Mouse (Mus musculus) midbrain, embryonic 13.5 days (tissue): ENCODE measurements at regions not wholly inside any gene's neighbourhood (a gene's known extent, or its start where the extent isn't known, plus 50 kb on each side); places are given as distances from the start of the nearest gene placed in this dataset.
"Not testable (repeated sequence)": the region's sequence is repeated elsewhere in the genome, so short reads cannot be mapped to it uniquely, and the experiment has no call there.

Experiments
- ATAC-seq: fragments of 200-750 bp; cut with Nextera tagmentation; 2 replicates; pipeline ENCODE4 v1.8.0; 2017; ENCODE audit warnings: mild to moderate bottlenecking, moderate TSS enrichment, moderate library complexity
- H3K27ac ChIP-seq: fragments of 300-500 bp; sonication (generic); 2 replicates; pipeline ENCODE4 v1.5.1; 2015; ENCODE audit warnings: inconsistent platforms, mild to moderate bottlenecking, moderate library complexity
- H3K27me3 ChIP-seq: fragments of 300-500 bp; sonication (generic); 2 replicates; pipeline ENCODE4 v1.6.1; 2015; ENCODE audit warnings: mild to moderate bottlenecking, inconsistent platforms
- H3K36me3 ChIP-seq: fragments of 300-500 bp; sonication (generic); 2 replicates; pipeline ENCODE4 v1.6.1; 2015; ENCODE audit warnings: mild to moderate bottlenecking, inconsistent platforms
- H3K4me1 ChIP-seq: fragments of 300-500 bp; sonication (generic); replicated peaks from 2 replicates; pipeline ENCODE4 v1.6.1; 2015; ENCODE audit warnings: inconsistent platforms
- H3K4me2 ChIP-seq: fragments of 300-500 bp; sonication (generic); replicated peaks from 2 replicates; pipeline ENCODE4 v1.6.1; 2015; ENCODE audit warnings: moderate library complexity, mild to moderate bottlenecking, inconsistent platforms
- H3K4me3 ChIP-seq: fragments of 300-500 bp; sonication (generic); replicated peaks from 2 replicates; pipeline ENCODE4 v1.5.1; 2015; ENCODE audit warnings: mild to moderate bottlenecking, inconsistent platforms
- H3K9ac ChIP-seq: fragments of 300-500 bp; sonication (generic); replicated peaks from 2 replicates; pipeline ENCODE4 v1.6.1; 2015; ENCODE audit warnings: mild to moderate bottlenecking, inconsistent platforms
- H3K9me3 ChIP-seq: fragments of 300-500 bp; sonication (generic); 2 replicates; pipeline ENCODE4 v1.6.1; 2016; ENCODE audit warnings: mild to moderate bottlenecking, inconsistent platforms
- WGBS: fragments of 180-500 bp; shearing (Covaris S2); methylation state at CpG from one replicate; pipeline ENCODE4 v1.1.7; 2015; 5-methylcytosine and 5-hydroxymethylcytosine counted together

- no peak overlapping the region for H3K27ac ChIP-seq
- no peak overlapping the region for H3K9ac ChIP-seq
- H3K4me1 ChIP-seq = 0 out of 2 replicates have a peak, but pooled peaks cover 2% of the 10 kb centered on the region
- H3K9me3 ChIP-seq = no peaks in the 10 kb centered on the region
- H3K4me3 ChIP-seq = no peak overlapping the region
- H3K36me3 ChIP-seq = no peaks in the 10 kb centered on the region
- no peaks in the 10 kb centered on the region for H3K27me3 ChIP-seq
- no peak for ATAC-seq
- WGBS = 89% methylated on average over 2 of the region's 2 CpGs
- no peak overlapping the region for H3K4me2 ChIP-seq
These were observed 1080.3 kb upstream of the Cdh6 start for GRCm38 (mm10) chr15:14253602-14254301.

- H3K4me1 ChIP-seq = 0 out of 2 replicates have a peak, but pooled peaks cover 2% of the 10 kb centered on the region
- no peak overlapping the region for H3K4me2 ChIP-seq
- H3K9me3 ChIP-seq = no peaks in the 10 kb centered on the region
- H3K4me3 ChIP-seq = no peak overlapping the region
- no peak overlapping the region for H3K27ac ChIP-seq
- no peak overlapping the region for H3K9ac ChIP-seq
- no peak for ATAC-seq
- H3K36me3 ChIP-seq = no peaks in the 10 kb centered on the region
- no peaks in the 10 kb centered on the region for H3K27me3 ChIP-seq
- 81% methylated on average over 2 of the region's 2 CpGs for WGBS
These were observed 1078.3 kb upstream of the Cdh6 start for GRCm38 (mm10) chr15:14251773-14252172.

DNA sequence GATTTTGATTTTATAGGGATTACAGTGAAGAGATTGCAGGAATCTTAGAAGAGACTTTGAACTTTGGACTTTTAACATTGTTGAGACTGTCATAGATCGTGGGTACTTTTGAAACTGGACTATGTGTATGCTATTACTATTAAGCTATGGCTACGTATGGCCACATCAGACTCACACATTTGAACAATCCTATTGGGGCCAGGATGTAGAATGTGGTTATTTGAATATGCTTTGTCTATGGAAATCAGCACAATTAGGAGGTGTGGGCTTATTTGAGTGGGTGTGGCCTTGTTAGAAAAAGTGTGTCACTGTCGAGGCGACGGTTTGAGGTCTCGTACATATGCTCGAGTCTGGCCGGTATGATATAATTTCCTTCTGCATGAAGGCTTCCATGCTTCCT, 1041.8 kb upstream of the Cdh6 start:
- H3K9me3 ChIP-seq = no peaks in the 10 kb centered on the region
- ATAC-seq = 0 out of 2 replicates have a peak, but pooled peaks have one; percentile 34
- H3K27me3 ChIP-seq = no peaks in the 10 kb centered on the region
- H3K9ac ChIP-seq = no peak overlapping the region
- no peaks in the 10 kb centered on the region for H3K4me1 ChIP-seq
- H3K4me2 ChIP-seq = no peak overlapping the region
- H3K4me3 ChIP-seq = no peak overlapping the region
- WGBS = 92% methylated on average over 8 of the region's 8 CpGs
- H3K36me3 ChIP-seq = no peaks in the 10 kb centered on the region
- H3K27ac ChIP-seq = no peak overlapping the region

- WGBS = 61% methylated on average over 1 of the region's 1 CpGs
- Histone ChIP-seq H3K9ac (no peak overlapping the region), H3K4me2 (no peak overlapping the region), H3K27ac (no peak overlapping the region), H3K27me3 (no peaks in the 10 kb centered on the region), H3K9me3 (no peaks in the 10 kb centered on the region), H3K4me3 (no peak overlapping the region), H3K36me3 (no peaks in the 10 kb centered on the region), H3K4me1 (no peaks in the 10 kb centered on the region)
- peak; percentile 58; the same call in 1 of the 2 replicates for ATAC-seq
These were observed 1041.3 kb upstream of the Cdh6 start for GRCm38 (mm10) chr15:14214726-14215125.

- WGBS = 89% methylated on average over 2 of the region's 2 CpGs
- H3K36me3 ChIP-seq = no peaks in the 10 kb centered on the region
- no peaks in the 10 kb centered on the region for H3K9me3 ChIP-seq
- H3K27ac ChIP-seq = no peak overlapping the region
- no peak overlapping the region for H3K4me3 ChIP-seq
- H3K4me1 ChIP-seq = no peaks in the 10 kb centered on the region
- no peak overlapping the region for H3K9ac ChIP-seq
- no peak overlapping the region for H3K4me2 ChIP-seq
- no peak for ATAC-seq
- H3K27me3 ChIP-seq = no peaks in the 10 kb centered on the region
These were observed 1004.0 kb upstream of the Cdh6 start for GRCm38 (mm10) chr15:14177523-14177922.

DNA sequence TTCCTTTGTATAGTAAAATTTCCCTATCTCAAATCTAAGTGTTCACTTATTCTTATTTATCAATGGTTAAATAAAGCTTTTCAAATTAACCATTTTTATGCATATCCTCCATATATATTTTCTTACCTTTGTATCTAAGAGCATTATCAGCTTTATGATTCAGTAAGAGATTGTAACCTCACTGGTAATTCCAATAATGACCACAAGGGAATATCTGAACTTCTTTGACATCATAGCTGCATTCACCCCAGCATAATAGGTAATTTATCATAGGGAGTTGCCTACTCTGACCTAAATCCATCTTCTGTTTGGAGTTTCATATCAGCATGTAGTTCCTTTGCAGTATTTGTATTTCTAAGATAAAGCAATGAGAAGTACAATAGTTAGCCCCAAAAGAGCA, 963.9 kb upstream of the Cdh6 start:
- no peaks in the 10 kb centered on the region for H3K4me1 ChIP-seq
- no peaks in the 10 kb centered on the region for H3K27me3 ChIP-seq
- no peak overlapping the region for H3K4me2 ChIP-seq
- H3K4me3 ChIP-seq = no peak overlapping the region
- no peak overlapping the region for H3K27ac ChIP-seq
- H3K36me3 ChIP-seq = no peaks in the 10 kb centered on the region
- H3K9me3 ChIP-seq = no peaks in the 10 kb centered on the region
- ATAC-seq = no peak
- no peak overlapping the region for H3K9ac ChIP-seq

DNA sequence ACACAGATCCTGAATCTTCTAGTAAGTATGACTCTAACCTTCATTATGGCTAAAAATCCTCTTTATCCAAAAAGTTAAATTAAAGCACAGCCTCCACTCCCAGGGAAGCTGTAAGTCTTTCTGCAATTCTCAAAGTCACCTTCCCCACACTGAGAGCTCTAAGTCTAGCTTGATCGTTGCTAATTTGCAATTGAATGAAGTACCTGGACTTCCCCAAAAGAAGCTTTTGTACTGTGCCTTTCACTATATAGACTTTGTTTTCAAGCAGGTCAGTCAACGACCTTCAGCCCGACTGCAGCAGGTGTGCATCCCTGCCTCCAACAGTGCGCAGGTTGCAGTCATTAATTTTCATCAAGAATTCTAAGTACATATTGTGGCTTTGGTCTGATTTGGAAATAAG, 950.4 kb upstream of the Cdh6 start:
- WGBS = 85% methylated on average over 4 of the region's 4 CpGs
- 0 out of 2 replicates have a peak, but pooled peaks cover 3% of the 10 kb centered on the region for H3K9me3 ChIP-seq
- H3K27ac ChIP-seq = no peak overlapping the region

DNA sequence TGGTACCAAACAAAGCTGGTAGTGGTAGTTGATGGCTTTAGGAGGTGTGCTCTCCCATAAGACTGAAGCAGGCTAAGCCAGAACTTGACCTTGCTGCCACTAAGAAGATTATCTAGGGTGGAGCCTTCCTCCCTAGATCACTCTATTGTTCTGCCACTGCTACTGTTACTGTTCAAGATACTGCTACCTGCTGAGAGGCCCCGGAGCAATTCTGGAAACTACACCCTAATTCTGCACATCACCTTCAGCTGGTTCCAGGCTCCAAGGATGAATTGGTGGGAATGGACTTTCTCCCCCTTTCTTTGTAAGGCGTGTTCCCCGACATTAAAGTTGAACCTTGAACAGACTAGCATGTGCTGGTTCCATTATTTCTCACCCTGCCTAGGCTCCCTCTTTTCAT, 944.8 kb upstream of the Cdh6 start:
- ATAC-seq, H3K4me3 ChIP-seq, H3K27ac ChIP-seq, H3K4me1 ChIP-seq, H3K9ac ChIP-seq, H3K9me3 ChIP-seq, H3K36me3 ChIP-seq, H3K27me3 ChIP-seq, H3K4me2 ChIP-seq: not testable (repeated sequence)
- WGBS = 88% methylated on average over 3 of the region's 3 CpGs

More for the DNA sequence above, 950.4 kb upstream of the Cdh6 start:
- Histone ChIP-seq H3K4me2 (no peak overlapping the region), H3K27me3 (no peaks in the 10 kb centered on the region), H3K4me1 (no peaks in the 10 kb centered on the region), H3K4me3 (no peak overlapping the region), H3K9ac (no peak overlapping the region), H3K36me3 (no peaks in the 10 kb centered on the region)
- no peak for ATAC-seq

GRCm38 (mm10) chr15:14101757-14102156, 928.3 kb upstream of the Cdh6 start:
- H3K4me3 ChIP-seq = no peak overlapping the region
- no peak for ATAC-seq
- H3K4me2 ChIP-seq = no peak overlapping the region
- no peak overlapping the region for H3K27ac ChIP-seq
- no peaks in the 10 kb centered on the region for H3K4me1 ChIP-seq
- no peak overlapping the region for H3K9ac ChIP-seq
- H3K27me3 ChIP-seq = no peaks in the 10 kb centered on the region
- no peaks in the 10 kb centered on the region for H3K9me3 ChIP-seq
- H3K36me3 ChIP-seq = no peaks in the 10 kb centered on the region
- 50% methylated on average over 1 of the region's 1 CpGs for WGBS

DNA sequence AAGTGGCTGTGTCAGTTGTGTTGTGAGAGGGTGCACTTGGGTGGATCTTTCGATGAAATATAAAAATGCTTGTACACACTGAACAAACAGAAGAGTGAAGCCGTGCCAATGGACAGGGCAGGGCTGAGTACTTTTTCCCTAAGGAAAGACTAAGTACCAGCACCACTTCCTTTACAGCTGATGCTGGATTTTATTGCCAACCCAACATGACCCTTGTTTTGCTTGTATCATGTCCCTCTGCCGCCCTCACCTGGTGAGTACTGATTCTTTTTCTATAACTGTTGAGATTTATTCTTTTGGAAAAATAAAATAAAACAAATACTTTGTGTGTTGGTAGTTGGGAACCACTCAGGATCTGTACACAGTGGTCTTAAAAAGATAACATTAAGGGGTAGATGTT, 878.4 kb upstream of the Cdh6 start:
- ATAC-seq = 0 out of 2 replicates have a peak, but pooled peaks have one; percentile 20
- Histone ChIP-seq H3K9me3 (no peaks in the 10 kb centered on the region), H3K27me3 (no peaks in the 10 kb centered on the region), H3K27ac (no peak overlapping the region), H3K4me3 (no peak overlapping the region), H3K36me3 (no peaks in the 10 kb centered on the region), H3K4me1 (no peaks in the 10 kb centered on the region), H3K4me2 (no peak overlapping the region), H3K9ac (no peak overlapping the region)
- WGBS = 70% methylated on average over 3 of the region's 3 CpGs
